Mouse (Mus musculus) adipose tissue, adult 10 weeks (tissue): Measurements from ENCODE around the gene Bco2. TPM values are rescaled to one million over a fixed set of nuclear protein-coding genes. Genes with fewer than 3 reads are reported as not detected.

Experiments used
- polyA plus RNA-seq: library from polyadenylated mRNA; stranded (reverse); fragments of 350-450 nt; fragmentation: Illumina TruSeq; extraction: RNeasy Lipid Tissue Mini Kit (QIAGEN cat#74804); gene quantifications from one replicate; pipeline ENCODE4 v1.2.3, GENCODE M21; 2014; ENCODE audit warnings: low read depth, low replicate concordance

The Bco2 gene
- polyA plus RNA-seq: 1.3 TPM

GRCm38 (mm10) chr9:50555094-50555446 is at the start of gene Bco2:
Gene Bco2 (minus strand): TSS chr9:50555181.

GRCm38 (mm10) chr9:50603189-50603997 is 48.4 kb upstream of the Bco2 start, which contains the start of the genes Sdhd and Timm8b:
Gene Sdhd (minus strand): TSS chr9:50603812.
Gene Timm8b (plus strand): TSS chr9:50603910.

GRCm38 (mm10) chr9:50561145-50561917 is 6.3 kb upstream of the Bco2 start, which contains the start of gene Tex12:
Gene Tex12 (minus strand): TSS chr9:50561325.

GRCm38 (mm10) chr9:50554241-50555093 is 514 bp downstream of the Bco2 start, which contains the start of gene Il18:
Gene Il18 (plus strand): TSS chr9:50554827.

GRCm38 (mm10) chr9:50528293-50528892 is 26.6 kb downstream of the Bco2 start, which contains the start of gene Pts:
Gene Pts (minus strand): TSS chr9:50528724.

GRCm38 (mm10) chr9:50494311-50494710 is 60.7 kb downstream of the Bco2 start, which contains the start of gene Plet1:
Gene Plet1 (plus strand): TSS chr9:50494525.

Other genes starting within 250 kb of the Bco2 start
- 133 TPM for gene Rpl10-ps3, start 210.2 kb downstream of the Bco2 start, polyA plus RNA-seq
- gene Plet1, start 60.7 kb downstream of the Bco2 start, polyA plus RNA-seq: 31.1 TPM
- 103 TPM for gene Pts, start 26.5 kb downstream of the Bco2 start, polyA plus RNA-seq
- 8.4 TPM for gene Il18, start 354 bp downstream of the Bco2 start, polyA plus RNA-seq
- gene Tex12, start 6.1 kb upstream of the Bco2 start, polyA plus RNA-seq: not detected
- 177 TPM for gene Sdhd, start 48.6 kb upstream of the Bco2 start, polyA plus RNA-seq
- gene Timm8b, start 48.7 kb upstream of the Bco2 start, polyA plus RNA-seq: 241 TPM
- 6.5 TPM for gene Pih1d2, start 62.1 kb upstream of the Bco2 start, polyA plus RNA-seq
- 16.4 TPM for gene Nkapd1, start 62.3 kb upstream of the Bco2 start, polyA plus RNA-seq
- gene Dlat, start 104.6 kb upstream of the Bco2 start, polyA plus RNA-seq: 58.6 TPM
- 3.1 TPM for gene Dixdc1, start 184.3 kb upstream of the Bco2 start, polyA plus RNA-seq
- gene 2310030G06Rik, start 191.4 kb upstream of the Bco2 start, polyA plus RNA-seq: 22.5 TPM
- gene Cryab, start 196.1 kb upstream of the Bco2 start, polyA plus RNA-seq: 80.6 TPM
- 7.4 TPM for gene Hspb2, start 197.2 kb upstream of the Bco2 start, polyA plus RNA-seq
- gene Fdxacb1, start 213.1 kb upstream of the Bco2 start, polyA plus RNA-seq: 6.6 TPM
- 29.2 TPM for gene Alg9, start 219.8 kb upstream of the Bco2 start, polyA plus RNA-seq
- 114 TPM for gene 1110032A03Rik, start 220.3 kb upstream of the Bco2 start, polyA plus RNA-seq